Comparison of ENCODE assay signal across 8 mouse cellular contexts in the genomic region with DNA sequence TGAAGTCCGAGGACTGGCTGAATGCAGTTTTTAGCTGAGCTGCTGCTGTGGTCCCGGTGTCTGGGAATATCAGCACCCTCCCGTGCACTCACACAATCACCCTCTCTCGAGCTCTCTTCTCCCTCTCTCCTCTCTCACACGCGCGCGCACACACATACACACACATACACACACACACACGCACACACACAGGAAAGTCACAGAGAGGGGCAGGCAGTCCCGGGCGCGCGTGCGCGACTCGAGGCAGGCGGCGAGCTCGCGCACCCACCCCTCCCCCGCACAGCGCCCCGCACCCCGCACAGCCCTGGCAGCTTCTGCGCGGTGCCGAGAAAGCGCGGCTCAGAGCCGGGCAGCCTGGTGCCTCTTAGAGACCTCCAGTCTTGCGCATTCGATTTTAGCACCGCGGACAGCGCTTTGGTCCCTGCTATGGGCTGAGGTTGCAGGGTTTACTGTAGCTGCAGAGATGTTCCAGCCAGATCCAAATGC. TPM values are rescaled to one million over a fixed set of nuclear protein-coding genes. Genes with fewer than 3 reads are reported as not detected.
DNase-seq lines count a peak whose midpoint lies in the region; ATAC-seq and TF ChIP-seq lines count a peak whose summit lies in the region.

A gene (minus strand): TSS at position 240 of the 486 bp plus-strand sequence.

- peaks cover 11% of the 10 kb centered on the region for H3K4me1 ChIP-seq in lung, embryonic 15.5 days
- peaks cover 20% of the 10 kb centered on the region for H3K4me1 ChIP-seq in heart, embryonic 10.5 days
- peaks cover 24% of the 10 kb centered on the region for H3K4me1 ChIP-seq in kidney, embryonic 15.5 days
- H3K4me1 ChIP-seq in limb, embryonic 13.5 days = peaks cover 17% of the 10 kb centered on the region
- H3K4me1 ChIP-seq in neural tube, embryonic 13.5 days (replicated peaks) = peaks cover 26% of the 10 kb centered on the region
- peaks cover 17% of the 10 kb centered on the region for H3K4me1 ChIP-seq in thymus, adult 2 months (replicated peaks; ENCODE audit: control insufficient read depth, insufficient read depth, low read length)

- peak within 1 kb of the TSS; percentile 33 for H3K4me3 ChIP-seq in lung, embryonic 15.5 days
- H3K4me3 ChIP-seq in heart, embryonic 10.5 days = peak within 1 kb of the TSS; percentile 61
- H3K4me3 ChIP-seq in kidney, embryonic 15.5 days (replicated peaks) = peak within 1 kb of the TSS; percentile 47
- peak within 1 kb of the TSS; percentile 50 for H3K4me3 ChIP-seq in limb, embryonic 13.5 days
- peak within 1 kb of the TSS; percentile 76 for H3K4me3 ChIP-seq in neural tube, embryonic 13.5 days
- peak within 1 kb of the TSS; percentile 12; the same call in 1 of the 2 replicates for H3K4me3 ChIP-seq in thymus, adult 2 months (ENCODE audit: control insufficient read depth, insufficient read depth, low read length)

- 0% methylated on average over 34 of the region's 35 CpGs for WGBS in lung, embryonic 15.5 days
- WGBS in heart, embryonic 10.5 days = under 1% methylated on average over 35 of the region's 35 CpGs
- under 1% methylated on average over 35 of the region's 35 CpGs for WGBS in kidney, embryonic 15.5 days
- WGBS in limb, embryonic 13.5 days = under 1% methylated on average over 35 of the region's 35 CpGs
- 0% methylated on average over 35 of the region's 35 CpGs for WGBS in neural tube, embryonic 13.5 days
- 1% methylated on average over 35 of the region's 35 CpGs for WGBS in thymus, adult 2 months

- DNase-seq in lung, postnatal 25 days (ENCODE audit: low spot score) = no peak
- DNase-seq in embryo, embryonic 9.5 days (ENCODE audit: extremely low spot score) = peak; percentile 82
- peak; percentile 86 for DNase-seq in heart, embryonic 10.5 days (ENCODE audit: low spot score)
- peak; percentile 50 for DNase-seq in thymus, adult 2 months

- TF ChIP-seq CTCF in thymus, adult 2 months (IDR thresholded peaks at IDR 0.05; ENCODE audit: borderline replicate concordance, control insufficient read depth, extremely low read depth, insufficient read depth, low read length, poor library complexity) = no peak

- no peak within 1 kb of the TSS for H3K27ac ChIP-seq in lung, embryonic 15.5 days
- no peak within 1 kb of the TSS for H3K27ac ChIP-seq in heart, embryonic 10.5 days
- H3K27ac ChIP-seq in kidney, embryonic 15.5 days = no peak within 1 kb of the TSS
- H3K27ac ChIP-seq in limb, embryonic 13.5 days = no peak within 1 kb of the TSS
- H3K27ac ChIP-seq in neural tube, embryonic 13.5 days (replicated peaks) = peak within 1 kb of the TSS; percentile 95
- H3K27ac ChIP-seq in thymus, adult 2 months (ENCODE audit: control insufficient read depth, insufficient read depth, low read length) = no peak within 1 kb of the TSS

- peak; percentile 90 for ATAC-seq in lung, embryonic 15.5 days (ENCODE audit: borderline replicate concordance, extremely low read depth, low FRiP score, low TSS enrichment)
- peak; percentile 98 for ATAC-seq in kidney, embryonic 15.5 days (replicated peaks; ENCODE audit: low FRiP score)
- peak; percentile 96 for ATAC-seq in limb, embryonic 13.5 days (ENCODE audit: low FRiP score, low read depth)
- ATAC-seq in neural tube, embryonic 13.5 days (ENCODE audit: low read depth) = peak; percentile 94

- H3K36me3 ChIP-seq in lung, embryonic 15.5 days = no peaks in the 10 kb centered on the region
- no peaks in the 10 kb centered on the region for H3K36me3 ChIP-seq in heart, embryonic 10.5 days
- no peaks in the 10 kb centered on the region for H3K36me3 ChIP-seq in kidney, embryonic 15.5 days
- H3K36me3 ChIP-seq in limb, embryonic 13.5 days = no peaks in the 10 kb centered on the region
- H3K36me3 ChIP-seq in neural tube, embryonic 13.5 days = no peaks in the 10 kb centered on the region
- H3K36me3 ChIP-seq in thymus, adult 2 months (ENCODE audit: control insufficient read depth, insufficient read depth, low read length) = no peaks in the 10 kb centered on the region

- H3K9ac ChIP-seq in lung, embryonic 15.5 days = no peak within 1 kb of the TSS
- H3K9ac ChIP-seq in kidney, embryonic 15.5 days = no peak within 1 kb of the TSS
- H3K9ac ChIP-seq in limb, embryonic 13.5 days = 0 out of 2 replicates have a peak within 1 kb of the TSS, but pooled peaks have one; percentile 43
- peak within 1 kb of the TSS; percentile 90 for H3K9ac ChIP-seq in neural tube, embryonic 13.5 days

- no peak for TF ChIP-seq POLR2A in thymus, adult 2 months (IDR thresholded peaks at IDR 0.05; ENCODE audit: control insufficient read depth, extremely low read depth, insufficient read depth, low read length, poor library complexity)

- H3K9me3 ChIP-seq in lung, embryonic 15.5 days = no peaks in the 10 kb centered on the region
- H3K9me3 ChIP-seq in heart, embryonic 10.5 days = no peaks in the 10 kb centered on the region
- no peaks in the 10 kb centered on the region for H3K9me3 ChIP-seq in kidney, embryonic 15.5 days (replicated peaks)
- no peaks in the 10 kb centered on the region for H3K9me3 ChIP-seq in limb, embryonic 13.5 days
- H3K9me3 ChIP-seq in neural tube, embryonic 13.5 days = no peaks in the 10 kb centered on the region

- H3K27me3 ChIP-seq in lung, embryonic 15.5 days = peaks cover 28% of the 10 kb centered on the region
- H3K27me3 ChIP-seq in heart, embryonic 10.5 days (ENCODE audit: insufficient read depth, poor library complexity, severe bottlenecking) = peaks cover 37% of the 10 kb centered on the region
- peaks cover 31% of the 10 kb centered on the region for H3K27me3 ChIP-seq in kidney, embryonic 15.5 days
- H3K27me3 ChIP-seq in limb, embryonic 13.5 days = peaks cover 40% of the 10 kb centered on the region
- no peaks in the 10 kb centered on the region for H3K27me3 ChIP-seq in neural tube, embryonic 13.5 days
- no peaks in the 10 kb centered on the region; the same call in 1 of the 2 replicates for H3K27me3 ChIP-seq in thymus, adult 2 months (ENCODE audit: control insufficient read depth, insufficient read depth, low read length)

- H3K4me2 ChIP-seq in lung, embryonic 15.5 days = peak within 1 kb of the TSS; percentile 76
- H3K4me2 ChIP-seq in kidney, embryonic 15.5 days = peak within 1 kb of the TSS; percentile 85
- peak within 1 kb of the TSS; percentile 91 for H3K4me2 ChIP-seq in limb, embryonic 13.5 days (replicated peaks)
- peak within 1 kb of the TSS; percentile 74 for H3K4me2 ChIP-seq in neural tube, embryonic 13.5 days

RNA-seq across cellular contexts. Expression of the gene that starts here (rescaled TPM):
- 0.38 and 0.46 TPM in 2 replicates for polyA plus RNA-seq in lung, embryonic 15.5 days (2015; fragmentation: Nextera tagmentation; extraction: Ambion mirVana)
- polyA plus RNA-seq in heart, embryonic 10.5 days (2016; fragmentation: Nextera tagmentation; extraction: Ambion mirVana) = 0.17 and 0.35 TPM in 2 replicates
- 0.72 and 1.1 TPM in 2 replicates for polyA plus RNA-seq in kidney, embryonic 15.5 days (2015; fragmentation: Nextera tagmentation; extraction: Ambion mirVana)
- polyA plus RNA-seq in limb, embryonic 13.5 days (2015; fragmentation: Nextera tagmentation; extraction: Ambion mirVana) = 3.3 and 3.6 TPM in 2 replicates
- 89.1 and 103 TPM in 2 replicates for polyA plus RNA-seq in neural tube, embryonic 13.5 days (2015; fragmentation: Nextera tagmentation; extraction: Ambion mirVana)
- polyA plus RNA-seq in thymus, adult 2 months (2012; rRNA removed) = 0.28 TPM in 2 replicates

Comparison
In these comparisons a context has a peak if more than half of its experiments do, and no peak if none do; other contexts are left out.
1. RNA of the gene that starts here (polyA plus RNA-seq): 89.1 to 103 TPM in neural tube, embryonic 13.5 days; 3.3 to 3.6 TPM in limb, embryonic 13.5 days, 0.72 to 1.1 TPM in kidney, embryonic 15.5 days, 0.38 to 0.46 TPM in lung, embryonic 15.5 days, 0.17 to 0.35 TPM in heart, embryonic 10.5 days and 0.28 TPM in thymus, adult 2 months; every median in the first group is over 10 times any median in the second.
2. Peak in ATAC-seq, H3K4me3 ChIP-seq and H3K4me2 ChIP-seq in lung, embryonic 15.5 days; RNA of the gene not detected or under 1 TPM.
3. Peak in DNase-seq and H3K4me3 ChIP-seq in heart, embryonic 10.5 days; RNA of the gene not detected or under 1 TPM.
4. Peak in DNase-seq and H3K4me3 ChIP-seq in thymus, adult 2 months; RNA of the gene not detected or under 1 TPM.
5. H3K4me3 ChIP-seq: peak in every context shown above with its lines; median percentile 76 in neural tube, embryonic 13.5 days; 61 in heart, embryonic 10.5 days; 50 in limb, embryonic 13.5 days; 47 in kidney, embryonic 15.5 days; 33 in lung, embryonic 15.5 days; 12 in thymus, adult 2 months.
6. H3K9ac ChIP-seq: peak in limb, embryonic 13.5 days (single experiment) and neural tube, embryonic 13.5 days (single experiment); none in lung, embryonic 15.5 days (single experiment) and kidney, embryonic 15.5 days (single experiment).
7. Peak in every context shown above with its lines, with median percentiles within 50 percentile points of each other: ATAC-seq and H3K4me2 ChIP-seq.